Mouse (Mus musculus) C2C12 (cell line): ENCODE data around the gene C87436. TPM values are rescaled to one million over a fixed set of nuclear protein-coding genes. Genes with fewer than 3 reads are reported as not detected.
A peak's percentile ranks its signal among the peaks of the same experiment; 100 is the strongest.

Source experiments
- H3K27me3 ChIP-seq: one replicate; pipeline ENCODE4 v1.6.1; 2011; ENCODE audit not compliant: control insufficient read depth, insufficient read depth, insufficient read length
- H3K36me3 ChIP-seq: one replicate; pipeline ENCODE4 v1.6.1; 2011; ENCODE audit not compliant: control insufficient read depth, insufficient read depth
- H3K4me3 ChIP-seq: one replicate; pipeline ENCODE4 v1.5.1; 2011; ENCODE audit warnings: mild to moderate bottlenecking, control low read depth; ENCODE audit not compliant: poor library complexity, insufficient read depth, severe bottlenecking
- H3K79me2 ChIP-seq: one replicate; pipeline ENCODE4 v1.6.1; 2011; ENCODE audit not compliant: control insufficient read depth, insufficient read depth
- H3K79me3 ChIP-seq: one replicate; pipeline ENCODE4 v1.6.1; 2011; ENCODE audit warnings: low read depth, control low read depth
- H3ac ChIP-seq: one replicate; pipeline ENCODE3; 2011; ENCODE audit warnings: low read depth; ENCODE audit not compliant: control insufficient read depth, insufficient read length
- CEBPB ChIP-seq: IDR thresholded peaks from one replicate; pipeline ENCODE4 v1.6.1; 2011; ENCODE audit warnings: low read depth, mild to moderate bottlenecking, control low read depth, moderate library complexity
- CTCF ChIP-seq: IDR thresholded peaks from one replicate; pipeline ENCODE4 v1.5.1; 2011; ENCODE audit not compliant: control insufficient read depth, insufficient read depth, insufficient read length
- FOSL1 ChIP-seq: IDR thresholded peaks from one replicate; pipeline ENCODE4 v1.8.0; 2011; ENCODE audit warnings: mild to moderate bottlenecking, low read length; ENCODE audit not compliant: poor library complexity, insufficient read depth, severe bottlenecking
- MAX ChIP-seq: IDR thresholded peaks from one replicate; pipeline ENCODE4 v1.6.1; 2011; ENCODE audit warnings: mild to moderate bottlenecking, control low read depth
- MYOD1 ChIP-seq: IDR thresholded peaks from one replicate; pipeline ENCODE4 v1.6.1; 2011; ENCODE audit warnings: low read depth; ENCODE audit not compliant: control insufficient read depth, insufficient read length
- MYOG ChIP-seq: IDR thresholded peaks from one replicate; pipeline ENCODE4 v1.6.1; 2011; ENCODE audit not compliant: control insufficient read depth, insufficient read length; ENCODE audit errors: extremely low read depth
- USF1 ChIP-seq: IDR thresholded peaks from one replicate; pipeline ENCODE4 v1.6.1; 2011; ENCODE audit warnings: low read depth, mild to moderate bottlenecking, control low read depth, moderate library complexity
- polyA plus RNA-seq: library from polyadenylated mRNA; unstranded; fragments of >200 nt; fragmentation: generic; extraction: Trizol; gene quantifications from one replicate; pipeline ENCODE4 v1.2.1, GENCODE M21; 2012; ENCODE audit warnings: missing spikeins

C87436 gene
- polyA plus RNA-seq, 1 experiment = 10.4 TPM

DNA sequence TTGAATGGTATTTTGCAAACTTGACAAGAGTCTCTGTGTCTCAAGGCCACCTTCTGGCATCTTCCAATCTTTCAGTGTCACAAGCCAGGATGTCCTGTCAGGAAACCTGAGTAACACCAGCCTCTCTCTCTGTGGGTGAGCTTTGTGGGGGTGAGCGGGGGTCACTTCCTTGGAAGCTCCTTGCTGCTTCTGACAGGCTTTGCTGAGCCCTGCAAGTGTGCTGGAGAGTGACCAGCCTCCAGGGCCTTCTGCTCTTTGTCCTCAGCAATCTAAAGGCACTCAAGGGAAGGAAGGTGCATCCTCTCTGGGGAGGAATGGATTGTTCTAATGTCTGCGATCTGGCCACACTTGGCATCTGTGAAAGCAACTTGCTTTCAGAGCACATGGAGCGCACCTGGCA, 41.1 kb downstream of the C87436 start:
- H3K27me3 ChIP-seq = no peaks in the 10 kb centered on the region
- no peaks in the 10 kb centered on the region for H3K79me2 ChIP-seq
- H3K79me3 ChIP-seq = no peaks in the 10 kb centered on the region
- TF ChIP-seq USF1 = no peak
- TF ChIP-seq FOSL1 = no peak
- no peak for TF ChIP-seq CTCF
- TF ChIP-seq MYOG = no peak
- no peak for TF ChIP-seq CEBPB
- TF ChIP-seq MAX = no peak
- TF ChIP-seq MYOD1 = no peak
- H3K36me3 ChIP-seq = no peaks in the 10 kb centered on the region
- no peak overlapping the region for H3K4me3 ChIP-seq
- peak overlapping the region; percentile 16 for H3ac ChIP-seq

DNA sequence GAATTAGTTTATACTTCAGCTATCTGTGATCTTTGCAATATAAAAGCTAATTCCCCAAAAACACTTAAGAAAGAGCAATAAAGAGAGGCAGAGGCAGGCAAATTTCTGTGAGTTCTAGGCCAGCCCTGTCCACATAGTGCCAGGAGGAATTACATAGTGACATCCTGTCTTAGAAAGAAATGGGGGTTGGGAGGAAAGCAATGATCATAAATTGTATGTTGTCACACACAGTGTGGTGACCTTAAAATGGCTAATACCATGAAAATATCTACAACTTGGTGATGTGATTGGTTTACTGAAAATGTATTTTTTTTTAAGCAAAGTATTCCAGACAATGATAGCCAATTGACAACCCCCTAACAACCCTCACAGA, 41.6 kb downstream of the C87436 start:
- no peaks in the 10 kb centered on the region for H3K27me3 ChIP-seq
- H3ac ChIP-seq = no peak overlapping the region
- H3K79me3 ChIP-seq = no peaks in the 10 kb centered on the region
- H3K79me2 ChIP-seq = no peaks in the 10 kb centered on the region
- H3K36me3 ChIP-seq = no peaks in the 10 kb centered on the region
- TF ChIP-seq MAX (no peak), CTCF (no peak), MYOG (no peak), FOSL1 (no peak), USF1 (no peak), CEBPB (no peak), MYOD1 (no peak)
- no peak overlapping the region for H3K4me3 ChIP-seq

- Histone ChIP-seq H3K36me3 (no peaks in the 10 kb centered on the region), H3ac (peak overlapping the region; percentile 69), H3K4me3 (peak overlapping the region; percentile 16), H3K27me3 (no peaks in the 10 kb centered on the region), H3K79me3 (no peaks in the 10 kb centered on the region), H3K79me2 (no peaks in the 10 kb centered on the region)
- TF ChIP-seq MYOG = no peak
- TF ChIP-seq MYOD1 = peak; percentile 81
These were observed 42.1 kb downstream of the C87436 start for GRCm38 (mm10) chr6:86480189-86480831.

- Histone ChIP-seq H3ac (no peak overlapping the region), H3K79me3 (no peaks in the 10 kb centered on the region), H3K79me2 (no peaks in the 10 kb centered on the region), H3K27me3 (no peaks in the 10 kb centered on the region), H3K4me3 (no peak overlapping the region), H3K36me3 (no peaks in the 10 kb centered on the region)
- no peak for TF ChIP-seq MYOD1
- no peak for TF ChIP-seq USF1
- TF ChIP-seq MYOG = no peak
- no peak for TF ChIP-seq MAX
- TF ChIP-seq CTCF = no peak
- no peak for TF ChIP-seq FOSL1
- no peak for TF ChIP-seq CEBPB
These were observed 43.7 kb downstream of the C87436 start for GRCm38 (mm10) chr6:86481871-86482270.

GRCm38 (mm10) chr6:86485943-86486640, 47.9 kb downstream of the C87436 start:
- H3K36me3 ChIP-seq = no peaks in the 10 kb centered on the region
- H3ac ChIP-seq = no peak overlapping the region
- TF ChIP-seq CTCF (no peak), FOSL1 (no peak), MYOD1 (no peak), MAX (no peak), CEBPB (no peak), MYOG (no peak), USF1 (no peak)
- no peaks in the 10 kb centered on the region for H3K79me3 ChIP-seq
- H3K27me3 ChIP-seq = no peaks in the 10 kb centered on the region
- no peak overlapping the region for H3K4me3 ChIP-seq
- no peaks in the 10 kb centered on the region for H3K79me2 ChIP-seq
